Mouse (Mus musculus) adrenal gland, postnatal 4 days (tissue): Measurements from ENCODE around the gene Gm13212. TPM values are rescaled to one million over a fixed set of nuclear protein-coding genes. Genes with fewer than 3 reads are reported as not detected.
"Not testable (repeated sequence)": the region's sequence is repeated elsewhere in the genome, so short reads cannot be mapped to it uniquely, and the experiment has no call there.

Experiments
- DNase-seq, 2 experiments: peaks; one replicate each; pipeline ENCODE4 v3.0.0; 2021 to 2022; ENCODE audit warnings: low spot score in 2 of 2, mixed read lengths in 2 of 2
- long read RNA-seq, 2 experiments: library from polyadenylated mRNA; stranded (forward); transcript quantifications; one replicate each; pipeline ENCODE4 v2.0.0; 2021
- total RNA-seq, 2 experiments: library from RNA; stranded (reverse); gene quantifications; 2 replicates each; pipeline ENCODE4 v1.2.3; 2021

The Gm13212 gene
- 1 to 10 TPM; 6.2 to 7.8 TPM for total RNA-seq
- long read RNA-seq, experiment 1, partial matches to known transcripts, result 1 of 8 reads
- long read RNA-seq, experiment 1, other reads (novel, unspliced or antisense), result 7 of 8 reads
- long read RNA-seq, experiment 2, partial matches to known transcripts, result 1 of 21 reads
- long read RNA-seq, experiment 2, other reads (novel, unspliced or antisense), result 20 of 21 reads

GRCm38 (mm10) chr4:145585078-145585477, at the start of gene Gm13212:
Gene Gm13212, plus strand, starts transcription at chr4:145585166.
- DNase-seq, result not testable (repeated sequence)

DNA sequence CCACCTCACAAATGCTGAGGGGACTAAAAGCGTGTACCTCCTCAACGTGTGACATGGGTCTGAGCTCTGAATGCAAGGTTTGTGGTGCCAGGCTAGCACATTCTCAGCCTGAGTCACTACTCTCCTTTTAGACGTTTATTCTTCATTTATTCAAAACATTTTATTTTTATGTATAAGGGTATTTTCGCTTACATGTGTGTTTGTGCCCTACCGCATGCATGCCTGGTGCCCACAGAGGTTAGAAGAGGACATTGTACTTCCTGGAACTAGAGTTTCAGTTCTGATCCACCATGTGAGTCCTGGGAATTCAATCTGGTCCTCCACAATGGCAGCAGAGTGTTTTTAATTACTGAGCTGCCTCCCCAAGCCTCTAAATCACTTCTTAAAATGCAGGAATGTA, 41.1 kb upstream of the Gm13212 start:
- DNase-seq, result not testable (repeated sequence)

GRCm38 (mm10) chr4:145545106-145545505, 39.9 kb upstream of the Gm13212 start:
- not testable (repeated sequence) for DNase-seq

- not testable (repeated sequence) for DNase-seq
These were observed 39.1 kb upstream of the Gm13212 start for GRCm38 (mm10) chr4:145545734-145546349.

DNA sequence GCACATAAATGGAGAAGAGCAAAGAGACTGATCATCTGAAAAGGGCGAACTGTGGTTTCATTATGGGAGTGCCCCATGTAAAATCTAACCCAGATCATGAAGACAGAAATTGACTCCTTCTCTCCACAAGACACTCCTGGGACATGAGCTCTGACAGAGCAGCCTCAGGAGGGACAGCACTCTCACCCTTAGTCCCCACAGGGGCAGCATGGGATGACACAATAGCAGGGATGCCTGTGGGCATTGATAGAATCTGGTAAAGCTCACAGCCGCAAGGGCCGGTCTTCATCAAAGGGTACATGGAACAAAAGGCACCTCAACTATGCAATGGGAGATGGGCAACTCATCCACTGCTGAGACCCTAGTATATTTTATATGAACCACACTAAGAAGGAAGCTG, 38.5 kb upstream of the Gm13212 start:
- DNase-seq, result not testable (repeated sequence)

GRCm38 (mm10) chr4:145556680-145557079, 28.3 kb upstream of the Gm13212 start:
- no peak for DNase-seq

GRCm38 (mm10) chr4:145559505-145560099, 25.4 kb upstream of the Gm13212 start:
- DNase-seq, result no peak

DNA sequence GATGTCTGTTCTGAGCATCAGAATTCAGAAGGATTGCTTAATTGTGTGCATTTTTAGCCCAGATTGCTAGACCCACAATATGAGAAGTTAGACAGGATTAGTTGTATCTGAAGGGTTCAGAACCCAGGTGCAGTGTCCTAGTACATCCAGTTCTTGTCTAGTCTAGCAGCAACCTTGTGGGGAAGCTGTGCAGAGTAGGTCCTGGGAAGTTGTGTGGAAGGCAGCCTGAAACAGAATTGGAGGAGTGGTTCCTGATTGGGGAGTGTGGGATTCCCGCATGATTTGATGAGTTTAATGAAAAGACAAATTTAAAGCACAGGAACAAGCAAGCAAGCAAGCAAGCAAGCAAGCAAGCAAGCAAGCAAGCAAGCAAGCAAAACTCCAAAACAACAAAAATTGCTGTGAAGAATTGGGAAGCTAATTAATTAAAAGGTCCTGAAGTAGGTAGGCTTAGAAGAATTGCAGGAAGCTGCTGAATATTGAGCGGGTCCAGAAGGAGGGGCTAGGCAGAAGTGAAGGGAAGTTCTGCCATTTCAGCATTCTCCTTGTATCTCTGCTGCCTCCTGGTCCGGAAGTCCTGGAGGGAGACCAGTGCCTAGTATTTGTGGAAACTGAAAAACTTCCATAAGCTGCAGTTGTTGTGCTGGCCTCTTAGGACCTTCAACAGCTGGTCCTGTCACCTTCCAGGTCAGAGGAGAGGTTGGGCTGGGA, 20.7 kb upstream of the Gm13212 start:
- no peak for DNase-seq

DNA sequence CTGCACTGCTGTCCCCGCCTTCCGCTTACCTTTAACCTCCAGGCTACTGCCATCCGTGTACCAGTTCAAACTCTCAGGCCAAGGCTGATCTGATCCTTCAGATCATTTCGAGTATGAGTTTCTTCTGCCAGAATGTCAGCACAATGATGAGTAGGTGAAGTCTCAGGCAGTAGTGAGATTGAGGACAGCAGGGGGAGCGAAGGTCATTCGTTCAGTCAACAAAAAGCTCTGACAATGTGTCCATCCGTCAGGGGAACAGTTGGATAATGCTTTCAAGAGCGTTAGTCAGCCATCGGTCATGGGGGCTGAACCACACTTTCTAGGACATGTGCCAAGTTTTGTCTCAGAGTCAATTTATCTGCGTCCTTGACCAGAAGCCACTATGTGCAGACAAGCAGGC, 14.5 kb upstream of the Gm13212 start:
- not testable (repeated sequence) for DNase-seq

DNA sequence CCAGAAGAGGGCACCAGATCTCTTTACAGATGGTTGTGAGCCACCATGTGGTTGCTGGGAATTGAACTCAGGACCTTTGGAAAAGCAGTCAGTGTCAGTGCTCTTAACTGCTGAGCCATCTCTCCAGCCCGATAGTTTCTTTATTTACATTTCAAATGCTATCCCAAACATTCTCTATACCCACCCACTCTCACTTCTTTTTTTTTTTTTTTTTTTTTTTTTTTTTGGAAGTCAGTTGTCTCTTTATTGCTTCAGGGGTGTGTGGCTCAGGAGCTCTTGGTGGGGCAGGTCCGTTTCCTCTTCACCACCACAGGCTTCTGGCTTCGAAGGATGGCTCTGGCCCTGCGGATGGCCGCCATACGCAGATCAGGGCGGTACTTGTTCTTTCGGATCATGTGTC, 8.3 kb upstream of the Gm13212 start:
- DNase-seq, result not testable (repeated sequence)

DNA sequence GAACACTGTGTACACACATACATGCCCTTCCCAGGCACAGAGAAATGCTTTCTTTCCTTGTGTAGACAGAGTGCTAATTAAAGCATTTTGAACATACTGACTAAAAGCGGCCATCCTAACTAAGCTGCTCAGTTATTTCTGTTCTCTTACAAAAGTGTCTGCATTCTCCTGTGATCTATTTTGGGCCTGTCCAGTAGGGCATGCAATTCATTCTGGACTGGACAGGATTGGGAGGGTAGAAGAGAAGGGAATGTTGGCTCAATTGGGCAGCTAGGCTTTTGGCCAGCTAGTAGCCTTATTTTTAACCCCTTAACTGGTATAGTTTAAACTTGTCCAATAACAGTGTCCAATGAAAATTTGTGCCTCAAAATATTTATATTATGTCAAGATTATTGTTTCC, 4.6 kb upstream of the Gm13212 start:
- DNase-seq, result not testable (repeated sequence)

DNA sequence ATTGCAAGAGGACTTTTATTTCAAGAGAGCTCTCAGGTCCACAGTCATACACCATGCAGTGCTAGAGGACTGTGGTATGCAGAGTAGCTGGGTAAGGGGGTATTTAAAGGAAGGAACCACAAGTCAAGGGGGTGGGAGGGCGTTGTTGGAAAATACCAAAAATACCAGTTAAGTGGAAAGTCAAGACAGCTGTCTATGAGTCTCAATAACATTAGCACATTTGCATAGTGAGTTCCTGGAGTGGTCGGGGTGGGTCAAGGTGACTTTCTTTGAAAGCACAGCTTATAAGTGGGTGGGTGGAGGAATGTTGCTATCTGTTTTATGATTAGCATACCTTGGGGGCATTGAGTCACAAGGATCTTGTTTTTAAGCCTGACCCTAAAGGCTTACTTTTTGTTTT, 1.1 kb downstream of the Gm13212 start:
- DNase-seq, result not testable (repeated sequence)

DNA sequence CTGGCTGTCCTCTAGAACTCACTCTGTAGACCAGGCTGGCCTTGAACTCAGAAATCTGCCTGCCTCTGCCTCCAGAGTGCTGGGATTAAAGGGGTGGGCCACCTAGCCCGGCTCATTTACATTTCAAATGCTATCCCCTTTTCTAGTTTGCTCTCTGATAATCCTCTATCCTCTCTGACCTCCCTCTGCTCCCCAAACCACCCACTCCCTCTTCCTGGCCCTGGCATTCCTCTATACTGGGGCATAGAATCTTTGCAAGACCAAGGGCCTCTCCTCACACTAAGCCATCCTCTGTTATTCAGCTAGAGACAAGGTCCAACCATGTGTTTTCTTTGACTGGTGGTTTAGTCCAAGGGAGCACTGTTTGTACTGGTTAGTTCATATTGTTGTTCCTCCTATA, 9.2 kb downstream of the Gm13212 start:
- DNase-seq, result not testable (repeated sequence)

- DNase-seq, result not testable (repeated sequence)
These were observed 9.8 kb downstream of the Gm13212 start for GRCm38 (mm10) chr4:145594798-145595197.

DNA sequence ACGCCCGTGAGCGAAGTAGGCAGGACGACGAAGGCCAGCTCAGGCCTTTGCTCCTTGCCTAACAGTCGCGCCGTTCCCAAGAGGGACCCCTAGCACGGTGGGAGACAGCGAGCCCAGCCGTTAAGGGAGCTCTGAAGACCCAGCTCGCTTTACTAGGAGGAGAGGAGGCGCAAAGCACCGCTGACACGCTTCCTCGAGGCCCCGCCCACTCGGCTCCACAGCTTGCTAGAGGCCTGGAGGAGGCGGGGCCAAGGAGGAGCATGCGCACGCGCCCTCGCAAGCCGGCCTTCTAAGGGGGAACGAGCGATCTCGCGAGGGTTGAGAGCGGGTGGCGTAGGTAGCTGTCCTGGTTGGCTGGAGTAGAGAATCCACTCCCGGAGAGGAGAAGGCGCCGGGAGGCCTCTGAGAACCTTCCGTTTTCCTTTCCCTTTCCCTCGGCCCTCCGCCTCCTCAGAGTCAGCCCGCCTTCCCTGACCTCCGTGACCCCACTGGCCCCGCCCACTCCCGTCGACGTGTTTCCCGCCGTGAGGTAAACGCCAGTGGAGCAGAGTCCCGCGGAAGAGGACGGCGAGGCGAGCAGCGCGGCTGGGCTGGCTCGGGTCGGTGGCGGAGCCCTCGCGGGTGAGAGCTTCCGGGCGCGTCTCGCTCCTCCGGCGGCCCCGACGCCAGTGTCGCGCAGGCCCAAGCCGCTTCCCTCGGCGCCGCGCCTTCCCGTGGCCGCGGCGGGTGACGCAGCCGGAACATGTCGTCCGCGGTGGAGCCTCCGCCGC, 55.6 kb downstream of the Gm13212 start:
- DNase-seq, result not testable (repeated sequence)

GRCm38 (mm10) chr4:145670385-145670784, 85.4 kb downstream of the Gm13212 start, which contains the start of gene Zfp980:
Gene Zfp980, plus strand, starts transcription at chr4:145670685.
- not testable (repeated sequence) for DNase-seq

DNA sequence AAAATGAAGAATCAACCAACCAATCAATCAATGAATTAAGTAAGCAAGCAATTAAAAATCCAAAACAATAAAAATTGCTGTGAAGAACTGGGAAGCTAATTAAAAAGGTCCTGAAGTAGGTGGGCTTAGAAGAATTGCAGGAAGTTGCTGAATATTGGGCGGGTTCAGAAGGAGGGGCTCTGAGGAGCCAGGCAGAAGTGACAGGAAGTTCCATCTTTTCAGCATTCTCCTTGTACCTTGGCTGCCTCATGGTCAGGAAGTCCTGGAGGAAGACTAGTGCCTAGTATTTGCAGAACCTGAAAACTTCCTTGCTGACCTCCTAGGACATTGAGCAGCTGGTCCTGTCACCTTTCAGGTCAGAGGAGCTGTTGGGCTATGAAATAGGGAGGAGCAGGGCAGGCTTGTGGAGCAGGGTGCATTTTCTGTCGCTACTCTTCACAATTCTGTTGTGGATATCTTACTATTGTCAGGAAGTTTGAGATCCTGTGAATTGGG, 89.4 kb downstream of the Gm13212 start:
- not testable (repeated sequence) for DNase-seq
